Mouse (Mus musculus) cerebellum, postnatal 14 days (tissue): ENCODE measurements around the gene Mtg1.

ENCODE experiments used
- DNase-seq, 2 experiments: peaks; one replicate each; pipeline ENCODE4 v3.0.0; 2021; ENCODE audit warnings: mixed read lengths in 2 of 2

The Mtg1 gene

DNA sequence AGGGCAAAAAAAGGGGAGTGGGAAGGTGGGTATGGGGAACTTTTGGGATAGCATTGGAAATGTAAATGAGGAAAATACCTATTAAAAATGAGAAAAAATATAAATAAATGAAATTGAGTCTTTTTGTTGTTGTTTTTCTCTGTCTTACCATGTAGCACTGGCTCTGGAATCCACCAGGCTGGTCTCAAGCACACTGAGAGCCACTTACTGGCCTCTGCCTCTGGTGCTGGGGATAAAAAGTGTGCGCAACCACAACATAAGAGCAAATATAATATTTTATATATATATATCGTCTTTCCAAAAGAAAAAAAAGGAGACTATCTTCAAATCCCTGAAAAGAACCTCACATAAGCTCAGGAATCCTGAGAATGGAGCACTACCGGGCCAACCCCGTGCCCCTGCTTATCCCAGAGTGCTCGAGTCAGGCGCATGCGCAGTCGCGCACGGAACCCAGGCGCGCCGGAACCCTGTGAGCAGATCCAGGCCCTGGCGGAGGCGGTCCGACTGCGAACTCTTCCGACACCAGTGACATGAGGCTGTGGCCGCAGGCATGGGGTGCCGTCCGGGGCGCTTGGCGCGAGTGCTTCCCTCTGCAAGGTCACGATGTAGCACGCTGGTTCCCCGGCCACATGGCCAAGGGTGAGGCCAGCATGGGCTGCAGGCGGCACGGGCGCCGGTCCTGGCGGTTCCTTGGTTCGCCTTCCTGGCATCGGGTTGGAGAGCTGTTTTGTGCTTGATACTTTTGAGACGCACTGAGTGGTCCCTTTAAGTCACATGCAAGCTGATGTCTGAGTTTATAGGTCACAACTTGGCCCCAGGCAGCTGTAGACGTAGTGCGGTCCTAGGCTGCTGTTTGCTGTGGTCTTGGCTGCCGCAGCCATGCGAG is at the start of gene Mtg1:
Gene Mtg1, plus strand, starts transcription at position 430 of the 886 bp plus-strand sequence.
- peak; percentile 98 to 99 for DNase-seq

- DNase-seq = no peak
Observed at GRCm38 (mm10) chr7:140090601-140091000, 46.8 kb upstream of the Mtg1 start.

DNA sequence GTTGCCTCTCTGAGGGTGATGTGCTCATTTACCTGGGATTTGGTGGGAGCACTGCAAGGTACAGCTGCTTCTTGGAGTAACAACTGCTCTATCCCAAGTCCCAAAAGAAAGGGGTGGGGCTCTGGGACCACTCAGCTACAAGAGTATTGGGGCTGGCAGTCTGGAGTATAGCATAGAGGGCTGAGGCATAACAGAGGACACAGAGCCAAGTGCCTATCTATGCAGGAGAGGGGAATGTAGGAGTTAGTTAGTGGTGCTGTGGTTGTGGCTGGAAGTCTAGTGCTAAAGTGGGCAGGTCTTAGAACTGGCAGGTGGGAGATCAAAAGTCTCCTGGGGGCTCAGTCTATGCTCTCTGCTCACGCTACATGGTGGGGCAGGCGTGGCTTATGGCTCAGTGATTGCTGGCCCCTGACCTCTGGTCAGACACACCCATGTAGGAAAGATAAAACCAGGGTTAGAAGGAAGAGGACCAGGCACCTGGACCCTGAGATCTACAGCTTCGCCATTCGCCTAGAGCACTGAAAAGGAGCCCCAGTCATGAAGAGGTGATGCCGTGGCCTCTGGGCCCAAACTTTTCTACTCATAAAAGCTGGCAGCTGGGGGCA is 44.3 kb upstream of the Mtg1 start, which contains the start of gene Prap1:
Gene Prap1, plus strand, starts transcription at position 472 of the 605 bp plus-strand sequence.
- DNase-seq = no peak

DNA sequence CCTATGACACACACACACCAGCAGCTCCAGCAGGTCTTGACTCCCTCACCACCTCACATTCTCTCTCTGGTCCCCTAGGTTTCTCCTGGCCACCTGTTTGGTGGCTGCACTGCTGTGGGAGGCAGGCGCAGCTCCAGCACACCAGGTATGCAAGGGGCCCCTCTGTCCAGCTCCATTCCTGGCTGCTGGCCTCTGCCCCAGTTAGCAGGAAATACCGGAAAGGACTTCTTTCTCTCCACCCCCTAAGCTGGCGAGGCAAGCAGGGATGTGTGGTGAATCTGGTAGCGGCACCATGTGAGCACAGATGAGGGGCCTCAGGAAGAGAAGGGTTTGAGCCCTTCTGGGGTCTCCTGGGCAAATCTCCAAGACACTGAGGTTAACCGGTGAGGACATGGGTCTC is 42.4 kb upstream of the Mtg1 start:
- DNase-seq = no peak

GRCm38 (mm10) chr7:140095556-140095955 is 41.8 kb upstream of the Mtg1 start:
- DNase-seq = no peak

DNA sequence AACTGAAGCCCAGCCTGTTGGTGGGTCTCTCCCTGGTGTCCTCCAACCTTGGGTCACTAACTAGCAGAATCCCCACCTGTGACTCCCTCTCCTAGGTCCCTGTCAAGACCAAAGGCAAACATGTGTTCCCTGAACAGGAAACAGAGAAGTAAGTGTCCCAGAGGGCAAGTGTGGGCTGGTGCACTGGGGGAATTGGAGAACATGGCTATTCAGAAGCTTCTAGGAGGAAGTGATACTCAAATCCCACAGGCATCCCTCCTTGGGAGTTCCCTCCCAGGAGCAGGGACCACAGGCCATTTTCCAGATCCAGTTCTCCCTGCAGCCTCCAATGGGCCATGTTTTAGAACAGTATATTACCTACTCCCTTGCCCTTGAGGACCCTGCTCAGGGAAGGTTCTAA is 41.3 kb upstream of the Mtg1 start:
- DNase-seq = no peak

DNA sequence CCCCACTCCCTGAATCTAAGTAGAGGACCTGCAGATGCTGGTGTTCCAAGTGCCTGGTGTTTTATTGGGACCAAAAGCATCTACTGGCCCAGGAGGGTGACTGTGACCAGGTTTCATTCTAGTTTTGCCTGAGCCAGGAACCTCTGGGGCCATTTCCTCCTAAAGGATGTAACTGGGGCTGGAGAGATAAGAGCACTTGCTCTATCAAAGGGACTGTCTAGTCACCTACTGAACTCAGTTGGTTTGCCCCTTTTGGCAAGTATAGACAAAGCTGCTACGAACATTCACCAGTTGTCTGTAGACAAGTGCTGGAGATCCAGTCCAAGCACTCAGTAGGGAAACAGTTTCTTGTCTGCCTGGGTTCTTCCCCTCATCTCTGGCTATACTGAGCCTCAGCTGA is 38.9 kb upstream of the Mtg1 start:
- no peak for DNase-seq

DNA sequence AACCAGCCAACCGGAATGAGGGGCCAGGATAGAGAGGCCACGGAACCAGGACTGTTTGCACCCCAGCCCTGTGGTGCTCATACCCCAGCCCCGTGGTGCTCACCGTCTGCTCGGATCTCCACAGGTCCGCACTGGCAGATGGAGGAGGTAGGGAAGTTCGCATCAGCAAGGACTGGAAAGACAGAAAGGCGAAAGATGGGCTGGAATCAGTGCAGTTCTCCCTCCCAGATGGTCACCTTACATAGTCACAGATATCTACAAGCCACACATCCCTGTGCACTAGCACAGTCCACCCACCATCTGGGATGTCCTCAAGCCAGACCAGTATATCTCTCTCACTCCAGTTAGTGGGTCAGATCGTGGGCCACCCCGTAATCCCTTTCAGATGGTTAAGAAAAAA is 35.9 kb upstream of the Mtg1 start:
- peak; percentile 16 to 33 for DNase-seq

DNA sequence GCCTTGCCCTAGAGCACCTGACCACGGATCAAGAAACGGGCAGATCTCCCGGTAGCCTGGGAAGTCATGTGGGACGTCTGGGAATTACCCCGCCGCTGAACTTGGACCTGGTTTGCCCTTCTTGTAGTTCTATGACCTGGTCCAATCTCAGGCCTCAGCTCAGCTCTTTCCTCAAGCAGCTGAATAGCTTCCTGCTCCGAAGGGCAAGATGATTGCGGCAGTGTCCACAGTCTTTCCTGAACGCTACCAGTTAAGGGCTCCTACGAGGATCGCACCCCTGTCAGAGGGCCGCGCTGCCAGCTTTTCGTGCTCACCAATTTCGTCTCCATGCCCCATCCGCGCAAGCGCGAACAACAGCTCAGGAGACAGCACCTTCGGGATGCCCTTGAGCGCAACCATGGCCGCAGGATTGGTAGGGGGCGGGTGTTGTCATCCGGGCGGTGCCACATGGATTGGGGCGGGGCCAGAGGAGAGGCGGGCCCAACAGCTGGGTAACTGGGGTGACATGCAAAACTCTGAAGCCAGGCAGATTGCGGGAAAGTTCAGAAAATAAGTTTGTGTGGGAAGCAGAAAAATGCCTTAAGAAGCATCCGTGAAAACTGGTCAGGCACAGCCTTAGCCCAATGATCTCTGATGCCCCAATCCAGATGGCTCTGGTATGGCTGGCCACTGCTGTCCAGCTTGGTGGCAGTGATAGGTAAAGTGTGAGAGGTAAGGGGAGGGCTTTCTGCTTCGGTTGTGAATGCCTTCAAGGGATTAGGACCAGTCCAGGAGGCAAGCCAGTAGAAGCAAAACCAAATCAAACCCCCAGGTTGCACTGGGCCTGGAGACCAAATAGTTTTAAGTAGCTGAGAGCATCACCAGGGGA is 35.1 kb upstream of the Mtg1 start, which contains the start of gene Fuom:
Gene Fuom, minus strand, starts transcription at position 449 of the 868 bp plus-strand sequence.
- DNase-seq = peak; percentile 80 to 82

- DNase-seq = no peak
Observed at GRCm38 (mm10) chr7:140104009-140104408, 33.4 kb upstream of the Mtg1 start.

GRCm38 (mm10) chr7:140111943-140112342 is 25.4 kb upstream of the Mtg1 start:
- no peak for DNase-seq

DNA sequence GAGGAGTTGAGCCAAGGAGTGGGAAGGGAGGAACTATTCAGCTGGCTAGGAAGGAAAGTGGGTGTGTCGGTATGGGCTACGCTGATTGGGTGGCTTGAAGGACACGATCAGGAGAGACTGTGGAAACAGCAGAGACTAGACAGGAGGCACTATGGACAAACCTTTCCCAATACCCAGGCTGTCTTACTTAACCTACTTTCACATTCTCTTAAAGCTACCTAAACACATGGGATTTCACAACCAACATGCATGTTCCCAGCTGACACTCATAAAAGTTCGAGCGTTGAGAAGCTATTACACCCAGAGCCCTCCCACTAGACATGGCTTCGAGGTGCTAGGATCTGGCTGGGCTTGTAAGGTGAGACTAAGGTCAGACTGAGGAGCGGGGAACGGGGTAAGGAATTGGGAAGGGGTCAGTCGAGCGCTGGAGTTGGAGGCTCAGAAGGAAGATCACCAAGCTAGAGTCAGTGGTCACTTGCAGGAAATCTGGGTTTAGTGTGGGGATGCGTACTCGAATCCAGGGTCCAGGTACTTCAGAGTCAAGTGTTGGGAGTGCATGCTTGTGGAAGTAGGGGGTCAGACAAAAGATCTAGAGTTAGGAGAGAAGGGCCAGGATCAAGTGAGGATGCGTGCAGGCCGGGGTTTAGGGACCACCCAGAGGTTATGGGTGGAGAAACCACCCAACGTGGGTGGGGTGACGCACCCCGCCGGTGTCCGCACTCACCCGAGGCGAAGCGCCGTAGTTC is 21.6 kb upstream of the Mtg1 start, which contains the start of gene Paox:
Gene Paox, plus strand, starts transcription at position 217 of the 746 bp plus-strand sequence.
- peak; percentile 22 to 25 for DNase-seq

DNA sequence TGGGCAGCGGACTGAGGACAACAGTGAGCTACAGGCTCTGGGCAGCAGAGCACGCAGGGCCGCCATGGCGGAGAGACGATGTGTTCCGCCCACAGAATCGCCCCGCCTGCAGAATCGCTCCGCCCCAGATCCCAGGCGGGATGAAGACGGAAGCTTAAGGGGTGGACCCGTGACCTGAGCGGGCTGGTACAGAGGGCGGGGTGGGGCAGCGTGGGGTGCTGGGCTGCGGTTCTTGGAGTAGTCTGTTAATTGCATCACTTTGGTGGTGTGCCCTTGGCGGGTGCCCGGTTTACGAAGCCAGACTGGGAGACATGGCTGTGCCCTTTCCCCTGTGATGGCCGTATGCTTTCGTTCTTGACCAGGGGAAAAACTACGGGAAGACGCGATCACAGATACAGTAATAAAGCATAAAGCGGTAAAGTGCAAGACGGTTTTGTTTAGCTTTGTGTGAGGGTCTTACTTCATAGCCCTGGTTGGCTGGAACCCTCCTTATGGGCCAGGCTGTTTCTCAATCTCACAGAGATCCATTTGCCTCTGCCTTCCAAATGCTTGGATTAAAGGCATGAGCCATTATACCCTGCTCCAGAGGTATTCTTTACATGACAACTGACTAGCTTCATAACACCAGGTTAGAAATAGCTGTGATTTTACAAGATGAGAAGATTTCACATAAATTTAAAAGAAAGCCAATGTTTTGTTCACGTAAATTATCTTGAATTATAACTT is 20.9 kb upstream of the Mtg1 start, which contains the start of gene Echs1:
Gene Echs1, minus strand, starts transcription at position 148 of the 726 bp plus-strand sequence.
- DNase-seq = peak; percentile 87

DNA sequence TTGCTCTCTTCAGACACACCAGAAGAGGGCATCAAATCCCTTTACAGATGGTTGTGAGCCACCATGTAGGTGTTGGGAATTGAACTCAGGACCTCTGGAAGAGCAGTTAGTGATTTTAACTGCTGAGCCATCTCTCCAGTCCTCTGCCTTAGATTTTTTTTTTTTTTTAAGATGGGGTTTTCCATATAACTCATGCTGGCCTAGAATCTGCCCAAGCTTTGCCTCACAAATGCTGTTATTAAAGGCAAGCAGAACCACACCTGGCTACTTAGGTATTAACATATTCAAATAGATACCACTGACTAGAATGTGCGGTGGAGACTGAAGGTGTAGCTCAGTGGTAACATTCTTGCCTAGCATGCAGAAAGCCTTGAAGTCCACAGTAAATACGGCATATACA is 16.9 kb upstream of the Mtg1 start:
- no peak for DNase-seq

DNA sequence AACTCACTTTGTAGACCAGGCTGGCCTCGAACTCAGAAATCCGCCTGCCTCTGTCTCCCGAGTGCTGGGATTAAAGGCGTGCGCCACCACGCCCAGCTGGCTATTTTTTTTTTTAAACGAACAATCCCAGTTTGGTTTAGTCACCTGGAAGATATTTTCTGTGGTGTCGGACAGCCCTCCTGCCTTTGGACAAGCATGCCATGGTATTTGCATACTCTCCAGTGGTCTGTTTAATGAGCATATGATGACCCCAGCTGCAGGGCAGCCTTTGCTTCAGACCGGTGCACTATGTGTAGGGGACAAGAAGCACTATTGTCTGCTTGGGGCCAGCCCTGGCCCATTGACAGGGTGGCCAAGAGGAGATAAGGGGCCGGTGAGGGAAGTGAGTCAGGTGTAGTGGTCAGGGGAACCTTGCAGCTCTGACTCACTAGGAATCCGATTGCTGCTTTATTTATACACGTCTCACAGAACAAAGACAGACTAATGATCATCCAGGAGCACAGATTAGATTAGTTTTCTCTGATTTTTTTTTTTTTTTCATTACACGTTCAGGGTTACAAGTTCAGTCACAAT is 15.9 kb upstream of the Mtg1 start:
- DNase-seq = no peak

DNA sequence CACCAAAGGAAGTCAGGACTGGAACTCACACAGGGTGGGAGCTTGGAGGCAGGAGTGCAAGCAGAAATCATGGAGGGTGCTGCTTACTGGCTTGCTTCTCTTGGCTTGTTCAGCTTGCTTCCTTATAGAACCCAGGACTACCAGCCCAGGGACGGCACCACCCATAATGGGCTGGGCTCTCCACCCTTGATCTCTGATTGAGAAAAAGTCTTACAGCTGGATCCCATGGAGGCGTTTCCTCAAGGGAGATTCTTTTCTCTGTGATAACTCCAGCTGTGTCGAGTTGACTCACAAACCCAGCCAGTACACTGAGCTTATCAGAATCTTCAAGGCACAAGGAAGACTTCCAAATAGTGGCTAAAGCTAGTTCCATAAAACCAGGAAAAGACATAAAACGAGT is 14.6 kb upstream of the Mtg1 start:
- no peak for DNase-seq

DNA sequence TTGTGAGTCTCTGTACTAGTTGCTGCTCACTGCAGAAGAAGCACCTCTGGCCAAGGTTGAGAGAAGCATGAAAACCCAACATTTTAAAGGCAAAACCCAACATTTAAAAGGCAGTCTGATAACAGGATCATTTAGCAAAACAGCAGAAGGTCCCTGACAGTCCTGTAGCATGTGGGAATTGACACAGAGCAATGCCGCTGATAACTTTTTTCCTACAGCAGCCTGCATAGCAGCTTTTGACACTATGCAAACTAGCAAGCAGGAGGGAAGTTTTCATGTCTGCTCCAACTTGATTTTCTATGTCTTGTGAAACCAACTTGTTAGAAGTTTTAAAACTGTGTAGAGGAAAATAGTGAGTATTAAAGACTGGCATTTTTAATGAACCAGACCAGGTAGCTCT is 13.0 kb upstream of the Mtg1 start:
- no peak for DNase-seq

GRCm38 (mm10) chr7:140125278-140126021 is 11.9 kb upstream of the Mtg1 start:
- DNase-seq = peak; percentile 92 to 94

DNA sequence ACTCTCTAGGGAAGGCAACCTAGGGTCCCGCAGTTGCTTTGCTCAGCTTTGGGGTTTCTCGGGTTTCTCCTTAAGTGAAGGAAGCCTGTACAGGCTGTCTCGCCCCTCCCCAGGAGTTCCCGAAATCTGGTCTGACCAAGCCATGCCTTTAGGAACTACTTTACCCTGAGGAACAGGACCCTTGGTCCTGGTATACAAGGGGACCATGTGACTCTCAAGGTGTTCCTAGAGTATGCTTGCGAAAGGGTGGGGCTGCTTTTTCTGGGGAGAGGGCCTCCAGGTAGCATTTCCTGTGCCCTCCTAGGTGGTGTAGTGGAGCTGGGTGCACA is 11.4 kb upstream of the Mtg1 start:
- no peak for DNase-seq

DNA sequence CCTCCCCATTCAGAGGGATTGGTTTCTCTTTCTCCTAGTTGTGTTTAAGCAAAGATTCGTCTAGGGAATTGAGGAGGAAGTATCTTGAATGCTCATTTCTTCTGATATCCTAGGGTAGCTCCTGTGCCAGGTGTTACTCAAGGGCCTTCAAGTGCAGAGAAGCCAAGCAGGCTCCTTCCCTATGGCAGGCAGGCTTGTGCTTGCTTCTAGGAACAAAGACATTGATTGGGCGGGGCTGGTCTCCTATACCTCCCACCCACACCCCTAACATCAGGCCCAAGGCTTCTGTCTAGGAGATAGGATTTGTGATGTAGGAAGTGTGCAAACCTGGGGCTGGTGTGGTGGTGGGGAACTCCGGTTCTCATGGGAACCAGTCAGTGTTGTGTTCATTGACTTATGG is 10.4 kb upstream of the Mtg1 start:
- DNase-seq = no peak

- no peak for DNase-seq
Observed at GRCm38 (mm10) chr7:140127911-140128310, 9.5 kb upstream of the Mtg1 start.
